Mouse (Mus musculus) spleen, adult 10 weeks (tissue): ENCODE results near the gene Nsdhl. TPM values are rescaled to one million over a fixed set of nuclear protein-coding genes. Genes with fewer than 3 reads are reported as not detected.

Source experiments
- polyA plus RNA-seq: library from polyadenylated mRNA; stranded (reverse); fragments of 350-450 nt; fragmentation: Illumina TruSeq; extraction: RNeasy Lipid Tissue Mini Kit (QIAGEN cat#74804); gene quantifications from one replicate; pipeline ENCODE4 v1.2.3, GENCODE M21; 2015; ENCODE audit warnings: low replicate concordance; ENCODE audit not compliant: insufficient read depth

Gene Nsdhl
- 21.9 TPM for polyA plus RNA-seq

DNA sequence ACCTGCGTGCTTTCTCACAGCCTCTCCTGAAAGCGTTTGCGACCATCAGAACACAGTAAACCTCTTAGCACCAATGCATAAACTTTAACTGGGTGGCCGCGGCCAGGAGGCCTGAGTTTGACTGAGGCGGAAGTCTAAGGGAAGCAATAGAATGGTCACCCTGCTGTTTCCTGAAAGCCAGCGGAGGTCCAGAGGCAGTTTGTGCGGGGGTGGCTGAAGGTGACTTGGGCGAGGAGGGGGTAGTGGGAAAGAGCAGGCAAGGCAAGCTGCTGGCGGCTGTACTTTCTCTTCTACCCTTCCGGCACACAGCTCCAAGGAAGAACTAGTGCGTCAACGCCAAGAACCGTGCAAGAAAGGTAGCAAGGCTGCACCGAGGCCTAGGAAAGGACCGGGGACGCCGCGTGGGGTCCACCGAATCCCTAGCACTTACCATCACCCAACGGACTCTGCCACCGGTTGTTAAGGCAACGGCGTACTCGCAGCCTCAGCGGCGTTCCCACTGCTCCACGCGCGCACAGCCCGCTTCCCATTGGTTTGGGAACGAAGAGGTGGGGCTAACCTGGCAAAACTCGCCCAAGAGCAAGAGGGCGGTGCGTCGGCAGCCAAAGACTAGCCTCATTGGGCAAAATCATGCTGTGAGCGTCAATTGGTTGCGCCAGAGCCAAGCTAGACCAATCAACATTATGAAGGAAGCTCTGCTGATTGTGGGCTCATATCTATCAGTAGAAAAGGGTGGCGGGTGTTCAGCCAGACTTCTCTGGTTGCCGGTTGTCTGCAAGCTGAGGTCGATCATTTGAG is at the start of gene Nsdhl, which contains the start of gene Cetn2:
Gene Nsdhl, plus strand, starts transcription at position 674 of the 798 bp plus-strand sequence.
Gene Cetn2, minus strand, starts transcription at position 528 of the 798 bp plus-strand sequence.

GRCm38 (mm10) chrX:72986841-72987519 is 68.6 kb downstream of the Nsdhl start, which contains the start of gene Zfp185:
Zfp185 (plus strand) TSS chrX:72987339.

Other genes starting within 250 kb of the Nsdhl start
- gene Gabrq, start 93.4 kb upstream of the Nsdhl start, polyA plus RNA-seq: 9.1 TPM
- 105 TPM for gene Cetn2, start 146 bp upstream of the Nsdhl start, polyA plus RNA-seq
- gene Zfp185, start 68.8 kb downstream of the Nsdhl start, polyA plus RNA-seq: 1.0 TPM
- gene Pnma5, start 118.5 kb downstream of the Nsdhl start, polyA plus RNA-seq: not detected
- gene Pnma3, start 146.2 kb downstream of the Nsdhl start, polyA plus RNA-seq: not detected
- gene Xlr4a, start 163.9 kb downstream of the Nsdhl start, polyA plus RNA-seq: 44.1 TPM
- gene Xlr3a, start 178.5 kb downstream of the Nsdhl start, polyA plus RNA-seq: 0.55 TPM
- not detected for gene Gm14685, start 198.5 kb downstream of the Nsdhl start, polyA plus RNA-seq
- not detected for gene Xlr5b, start 230.2 kb downstream of the Nsdhl start, polyA plus RNA-seq
- not detected for gene DXBay18, start 230.9 kb downstream of the Nsdhl start, polyA plus RNA-seq